Mouse (Mus musculus) right cerebral cortex, postnatal 36 days (tissue): ENCODE measurements at regions not wholly inside any gene's neighbourhood (a gene's known extent, or its start where the extent isn't known, plus 50 kb on each side); places are given as distances from the start of the nearest gene placed in this dataset.

ENCODE experiments used
- DNase-seq, 2 experiments: peaks; one replicate each; pipeline ENCODE4 v3.0.0; 2022; ENCODE audit warnings: low spot score in 2 of 2, mixed read lengths in 1 of 2

DNA sequence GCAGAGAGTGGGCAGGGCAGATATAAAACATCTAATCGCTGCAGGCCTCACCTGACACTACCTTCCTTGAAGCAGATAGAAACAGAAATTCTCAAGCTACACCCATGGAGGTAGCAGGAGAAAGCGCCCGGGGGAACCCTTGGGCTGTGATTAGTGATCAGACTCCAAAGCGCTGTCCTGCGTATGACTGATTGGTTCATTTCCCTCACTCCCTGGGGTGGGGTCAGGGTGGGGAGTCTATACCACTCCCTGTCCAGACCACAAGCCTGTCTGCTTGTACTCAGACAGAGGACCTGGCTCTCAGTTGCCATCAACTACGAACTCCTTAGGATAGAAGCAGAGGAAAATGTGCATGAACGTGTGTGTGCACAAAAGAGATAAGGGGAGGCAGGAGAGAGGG is 77.7 kb downstream of the Gm826 start:
- DNase-seq, result no peak

DNA sequence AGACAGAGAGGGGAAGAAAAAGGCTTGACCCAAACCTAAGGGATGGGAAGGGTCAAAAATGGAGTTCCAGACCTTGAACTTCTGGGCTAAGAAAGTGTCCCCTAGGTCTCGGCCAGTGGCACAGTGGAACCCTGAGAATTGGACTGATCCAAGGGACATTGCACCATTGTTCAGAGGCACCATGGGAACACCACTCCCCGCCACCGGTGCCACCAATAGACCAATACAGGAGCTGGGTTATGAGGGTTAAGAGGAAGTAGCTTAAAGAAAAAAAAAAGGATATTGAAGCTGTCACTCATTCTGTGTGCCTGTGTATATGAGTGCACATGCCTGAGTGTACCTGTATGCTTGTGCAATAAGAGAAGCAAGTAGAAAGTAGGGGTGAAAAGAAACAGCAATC is 83.7 kb downstream of the Gm826 start:
- DNase-seq, result no peak

DNA sequence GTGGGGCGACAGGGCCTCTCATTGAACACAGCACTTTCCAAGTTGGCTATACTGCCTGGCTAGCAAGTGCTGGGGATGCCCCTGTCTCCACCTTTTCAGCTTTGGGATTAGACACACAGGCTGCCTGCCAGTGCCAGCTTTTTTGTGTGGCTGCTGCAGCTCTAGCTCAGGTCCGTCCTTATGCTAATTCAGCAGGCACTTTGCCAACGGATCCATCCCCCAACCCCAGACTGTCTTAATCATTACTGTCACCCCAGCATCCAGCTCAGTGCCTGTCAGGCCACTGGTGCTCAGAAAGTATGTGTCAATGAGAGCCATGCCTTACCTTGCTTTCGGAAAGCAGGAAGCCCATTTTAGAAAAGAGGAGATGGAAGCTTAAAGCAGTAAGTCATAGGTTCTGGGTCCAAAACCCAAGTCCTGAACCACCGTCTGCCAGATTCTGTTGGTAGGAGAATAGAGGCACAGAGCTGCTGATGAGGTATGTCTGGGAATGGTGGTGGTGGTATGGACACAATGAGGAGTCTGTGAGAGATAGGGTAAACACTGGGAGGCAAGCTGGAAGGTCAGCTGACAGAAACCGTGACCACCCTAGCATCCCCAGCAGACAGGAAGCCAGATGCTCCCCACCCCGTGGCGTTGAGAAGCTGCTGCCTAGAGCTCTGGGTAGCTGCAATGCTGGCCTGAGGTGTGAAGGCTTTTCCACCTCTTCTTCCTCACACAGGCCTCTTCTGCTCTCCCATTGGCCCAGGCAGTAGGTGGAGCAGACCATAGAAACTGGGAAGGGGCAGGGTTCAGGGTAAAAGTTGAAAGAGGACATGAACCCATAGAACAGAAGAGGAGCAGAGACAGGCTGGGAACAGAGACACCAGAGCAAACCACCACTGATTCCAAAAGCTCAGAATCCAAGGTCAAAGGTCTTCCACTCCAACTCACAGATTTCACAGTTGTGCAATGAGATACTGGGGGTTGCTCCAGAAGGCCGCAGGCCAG is 84.6 kb downstream of the Gm826 start:
- DNase-seq, result no peak

DNA sequence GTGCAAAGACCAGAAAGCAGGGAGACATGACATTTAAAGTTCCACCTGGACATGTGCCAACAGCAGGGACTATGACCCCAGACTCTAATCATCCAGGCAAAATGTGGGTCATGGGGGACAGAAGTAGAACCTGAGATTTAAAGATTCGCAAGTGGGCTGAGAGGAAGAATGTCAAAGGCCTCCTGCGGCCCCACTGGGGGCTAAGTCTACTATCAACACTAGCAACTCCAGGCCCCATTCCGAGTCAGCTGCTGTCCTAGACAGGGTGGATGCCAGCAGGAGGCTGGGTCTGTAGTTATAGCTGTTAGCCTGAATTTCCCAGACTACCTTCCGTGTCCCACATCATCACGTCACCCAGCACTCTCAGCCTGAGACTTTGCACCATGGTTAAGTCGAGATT is 86.7 kb downstream of the Gm826 start:
- no peak for DNase-seq

DNA sequence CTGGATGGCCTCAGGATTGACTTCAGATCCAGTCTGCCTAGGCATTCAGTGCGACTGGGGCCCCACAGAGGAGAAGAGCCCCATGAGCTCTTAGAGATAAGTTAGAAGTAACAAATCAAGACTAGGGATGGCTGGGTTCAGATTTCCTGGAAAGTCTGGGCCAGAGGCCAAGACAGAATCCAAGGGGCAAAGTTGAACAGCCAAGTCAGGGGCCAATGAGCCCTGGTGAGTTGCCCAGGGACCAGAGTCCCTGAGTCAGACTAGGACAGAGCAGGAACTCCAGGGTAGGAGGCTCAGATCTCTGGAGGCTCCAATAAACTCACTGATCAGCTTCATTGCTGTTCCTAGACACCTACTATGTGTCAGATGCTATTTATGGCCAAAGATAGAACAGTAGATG is 87.6 kb downstream of the Gm826 start:
- DNase-seq, result no peak

DNA sequence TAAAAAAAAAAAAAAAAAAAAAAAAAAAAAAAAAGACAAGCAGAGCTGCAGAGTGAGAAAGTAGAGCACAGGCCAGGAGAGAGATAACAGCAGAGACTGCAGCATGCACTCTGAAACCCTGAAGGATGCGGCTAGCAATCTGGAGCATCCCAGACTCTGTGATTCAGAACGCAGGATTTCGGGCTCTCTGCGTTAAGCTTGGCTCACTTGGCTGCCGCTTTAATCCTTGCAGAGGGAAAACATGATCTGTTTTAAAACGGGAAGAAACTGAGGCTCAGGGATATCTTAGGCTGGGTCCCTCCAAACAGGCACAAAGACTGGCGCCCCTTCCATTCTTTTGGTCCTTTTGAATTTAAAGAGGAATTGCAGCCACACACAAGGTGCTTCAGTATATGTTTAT is 89.1 kb downstream of the Gm826 start:
- no peak for DNase-seq

DNA sequence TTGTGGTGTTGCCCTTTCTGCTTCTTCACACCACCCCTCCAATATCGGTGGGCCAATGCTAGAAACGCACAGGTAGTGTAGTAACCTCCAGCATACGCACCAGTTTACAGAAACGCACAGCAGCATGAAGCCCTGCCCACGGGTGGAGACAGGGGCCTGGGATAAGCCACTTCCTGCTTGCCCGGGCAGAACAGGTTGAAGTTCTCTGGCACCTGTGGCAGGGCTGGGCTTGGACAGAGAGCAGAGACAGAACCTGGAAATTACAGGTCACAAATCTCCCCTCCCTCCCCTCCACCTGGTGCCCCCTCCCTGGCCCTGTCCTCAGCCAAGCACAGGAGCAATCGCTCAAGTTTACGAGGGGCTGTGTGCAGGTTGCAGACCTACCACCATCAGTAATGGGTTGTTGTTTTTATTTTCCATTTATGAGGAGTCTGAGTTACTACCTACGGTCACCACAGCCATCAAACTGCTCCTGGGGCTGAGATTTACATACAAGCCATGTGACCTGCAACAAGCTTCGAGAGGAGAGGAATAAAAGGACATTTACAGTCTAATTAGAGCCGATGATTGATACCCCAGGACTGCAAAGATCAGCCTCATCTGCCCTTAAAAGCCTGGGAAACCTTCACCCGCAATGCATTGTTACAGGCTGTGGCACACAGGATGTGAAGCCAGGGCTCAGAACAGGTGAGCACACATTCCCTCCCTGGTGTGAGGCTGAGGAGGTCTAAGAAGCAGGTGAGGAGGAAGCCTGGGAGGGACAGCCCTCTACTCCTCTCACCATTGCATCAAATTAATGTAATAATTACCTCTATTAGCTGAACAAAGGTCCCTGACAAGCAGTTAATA is 93.2 kb downstream of the Gm826 start:
- DNase-seq, result no peak

DNA sequence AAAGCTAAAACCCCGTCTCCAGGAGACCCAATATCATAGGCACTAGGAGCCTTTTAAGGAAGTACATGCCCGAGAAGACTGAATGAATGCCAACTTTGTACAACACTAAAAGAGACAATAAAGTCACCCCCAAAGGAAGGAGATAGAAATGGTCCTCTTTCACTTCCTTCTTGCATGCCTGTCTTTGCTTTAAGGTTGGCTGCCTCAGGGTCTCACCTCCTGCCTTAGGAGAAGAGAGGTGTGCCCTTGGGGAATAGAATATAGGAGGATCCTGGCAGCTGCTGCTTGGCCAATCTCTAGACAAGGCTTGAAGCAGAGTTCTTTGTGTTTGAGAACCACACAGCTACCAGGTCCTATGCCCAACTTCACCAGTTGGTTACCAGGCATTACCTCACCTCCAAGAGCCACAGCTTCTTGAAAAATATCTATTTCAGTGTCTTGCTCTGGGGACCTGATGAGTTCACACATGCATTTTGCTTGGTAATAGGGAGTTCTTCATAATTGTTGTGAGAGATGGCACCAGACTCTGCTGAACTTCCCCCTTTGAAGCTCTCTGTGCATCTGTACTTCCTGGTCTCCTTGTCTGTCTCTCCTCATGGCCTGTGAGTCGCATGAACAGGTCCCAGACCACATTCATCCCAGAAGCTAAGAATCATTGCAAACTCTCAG is 96.4 kb downstream of the Gm826 start:
- DNase-seq, result no peak

DNA sequence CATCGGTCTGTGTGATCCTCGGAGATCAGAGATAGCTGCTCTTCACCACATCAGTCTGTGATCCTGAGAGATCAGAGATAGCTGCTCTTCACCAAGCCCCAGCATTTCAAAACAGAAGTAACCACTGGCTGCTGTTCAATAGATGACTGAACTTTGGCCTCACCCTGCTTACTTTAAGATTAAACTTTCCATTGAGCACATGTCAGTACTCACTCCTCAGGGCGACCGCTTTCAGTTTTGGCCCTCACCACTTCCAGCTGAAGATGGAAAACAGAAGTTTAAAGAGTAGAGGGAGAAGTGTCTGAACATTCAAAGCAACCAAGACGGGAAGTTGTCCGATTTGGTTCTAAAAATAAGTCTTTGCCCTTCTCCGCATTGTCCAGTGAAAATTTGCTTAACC is 97.2 kb downstream of the Gm826 start:
- no peak for DNase-seq

DNA sequence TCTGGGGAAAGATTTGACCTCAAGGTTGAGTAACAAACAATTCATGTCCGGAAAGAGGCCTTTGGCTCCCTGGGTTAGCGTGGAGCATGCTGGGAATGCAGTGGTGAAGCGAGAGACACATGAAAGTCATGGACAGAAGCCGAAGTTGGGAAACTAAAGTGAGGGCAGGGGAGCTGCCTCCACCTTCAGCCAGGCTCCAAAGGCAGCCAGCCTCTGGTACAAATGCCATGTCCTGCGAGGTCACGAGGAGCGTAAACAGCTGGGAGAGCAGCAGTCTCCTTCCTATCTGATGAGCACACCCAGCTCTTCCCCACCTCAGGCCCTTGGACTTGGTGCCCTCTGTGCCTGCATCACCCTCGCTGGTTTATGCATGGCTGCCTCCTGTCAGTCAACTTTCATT is 103.2 kb downstream of the Gm826 start:
- DNase-seq, result no peak

DNA sequence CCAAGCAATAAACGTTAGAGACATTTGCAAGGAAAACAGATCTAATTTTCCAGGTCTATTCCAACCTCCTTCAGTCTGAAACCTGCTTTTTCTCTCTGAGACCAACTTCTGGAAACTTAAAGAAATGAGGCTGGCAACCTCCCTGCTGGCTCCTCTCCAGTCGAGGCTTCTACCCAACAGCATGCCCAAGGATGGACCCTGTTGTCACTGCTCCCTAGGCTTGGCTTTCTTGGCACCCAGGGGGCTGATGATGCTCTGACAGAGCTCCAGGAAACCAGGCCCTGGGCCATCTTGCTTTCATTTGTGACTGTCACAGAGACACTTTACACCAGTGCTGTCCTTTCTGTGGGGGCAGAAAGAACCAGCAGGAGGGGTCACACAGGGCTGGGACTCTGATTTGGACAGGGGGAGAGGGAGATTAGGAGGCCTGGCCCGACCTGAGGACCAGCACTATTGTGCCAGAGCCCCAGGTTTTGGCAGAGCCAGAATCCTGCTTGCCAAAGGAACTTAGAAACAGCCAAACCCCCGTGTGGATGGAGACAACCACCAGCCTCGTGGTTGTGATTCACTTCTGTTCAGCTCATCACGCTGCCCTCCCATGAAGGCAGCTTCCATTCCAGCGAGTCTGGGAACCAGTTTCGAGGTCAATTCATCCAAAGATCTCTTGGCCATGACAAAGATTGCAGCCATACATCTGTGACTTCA is 105.5 kb downstream of the Gm826 start:
- no peak for DNase-seq

DNA sequence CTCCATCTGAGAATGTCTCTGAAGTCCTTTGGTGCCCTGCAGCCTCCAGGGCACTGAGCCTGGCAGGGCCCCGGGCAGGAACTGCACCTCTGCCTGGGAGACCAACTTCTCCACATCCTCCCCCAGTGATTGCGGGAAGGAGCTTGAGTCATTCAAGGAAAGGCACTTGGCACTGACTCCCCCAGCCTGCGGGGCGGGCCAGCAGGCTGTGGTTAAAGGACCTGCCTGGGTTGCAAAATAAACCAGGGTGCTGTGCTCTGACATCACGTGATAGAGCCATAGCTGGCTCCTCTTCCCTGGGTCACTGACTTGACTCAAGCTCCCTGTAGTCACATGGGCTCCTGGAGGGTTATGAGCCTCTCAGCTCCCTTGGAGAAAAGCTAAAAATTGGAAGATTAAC is 108.5 kb downstream of the Gm826 start:
- DNase-seq, result no peak

DNA sequence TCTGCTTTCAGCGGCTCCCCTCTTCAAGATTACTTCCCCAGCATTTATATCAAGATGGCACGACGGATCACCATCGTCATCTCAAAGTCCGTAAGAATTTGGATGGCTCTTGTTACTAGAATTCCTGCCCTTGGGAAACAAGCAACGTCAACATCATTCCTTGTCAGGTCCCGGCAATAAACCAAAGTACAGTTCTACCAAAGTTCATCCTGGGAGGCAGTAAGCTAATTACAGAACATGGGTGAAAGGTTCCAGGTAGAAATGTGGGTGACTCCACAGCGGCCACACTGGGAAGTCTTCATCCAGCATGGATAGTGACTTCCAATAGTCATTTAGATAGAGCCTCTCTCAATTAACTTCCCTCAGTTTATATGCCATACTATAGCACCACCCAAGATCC is 110.6 kb downstream of the Gm826 start:
- DNase-seq, result no peak

DNA sequence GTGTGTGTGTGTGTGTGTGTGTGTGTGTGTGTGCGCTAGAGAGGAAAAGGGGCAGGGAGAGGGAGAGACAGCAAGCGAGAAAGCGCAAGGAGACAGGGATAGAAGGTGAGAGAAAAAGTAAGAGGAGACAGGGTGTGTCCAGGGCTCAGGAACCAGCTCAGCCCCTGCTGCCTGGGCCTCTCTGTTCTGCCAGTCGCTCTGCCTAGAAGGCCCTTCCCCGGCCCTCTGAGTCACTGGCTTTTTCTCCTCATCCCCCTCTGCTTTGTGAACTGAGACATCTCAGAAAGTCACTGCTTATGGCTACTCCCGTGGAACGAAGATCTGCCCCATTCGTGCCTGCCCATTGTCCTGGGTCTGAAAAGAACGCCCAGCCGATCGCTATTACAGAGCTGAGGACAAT is 112.2 kb downstream of the Gm826 start:
- no peak for DNase-seq

DNA sequence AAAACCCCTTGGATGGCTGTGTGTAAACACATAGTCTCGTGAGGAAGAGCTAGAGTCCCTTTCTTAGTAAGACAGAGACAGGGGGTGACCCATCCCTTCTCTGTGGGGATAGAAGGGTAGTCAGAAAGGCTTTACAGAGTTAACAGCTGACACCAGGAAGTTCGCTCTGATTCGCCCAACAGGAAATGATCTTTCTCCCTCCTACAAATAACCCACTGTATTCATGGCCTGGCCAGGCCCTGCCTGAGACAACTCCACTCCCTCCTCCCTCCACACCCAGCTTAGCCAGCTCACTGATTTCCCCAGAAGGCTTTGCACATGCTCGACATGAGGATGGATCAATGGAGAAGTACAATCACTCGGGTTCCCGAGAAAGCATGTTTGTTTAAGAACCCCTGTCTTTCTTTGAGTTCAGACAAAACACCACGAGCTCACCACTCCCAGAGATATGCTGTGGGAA is 113.4 kb downstream of the Gm826 start:
- DNase-seq, result no peak

DNA sequence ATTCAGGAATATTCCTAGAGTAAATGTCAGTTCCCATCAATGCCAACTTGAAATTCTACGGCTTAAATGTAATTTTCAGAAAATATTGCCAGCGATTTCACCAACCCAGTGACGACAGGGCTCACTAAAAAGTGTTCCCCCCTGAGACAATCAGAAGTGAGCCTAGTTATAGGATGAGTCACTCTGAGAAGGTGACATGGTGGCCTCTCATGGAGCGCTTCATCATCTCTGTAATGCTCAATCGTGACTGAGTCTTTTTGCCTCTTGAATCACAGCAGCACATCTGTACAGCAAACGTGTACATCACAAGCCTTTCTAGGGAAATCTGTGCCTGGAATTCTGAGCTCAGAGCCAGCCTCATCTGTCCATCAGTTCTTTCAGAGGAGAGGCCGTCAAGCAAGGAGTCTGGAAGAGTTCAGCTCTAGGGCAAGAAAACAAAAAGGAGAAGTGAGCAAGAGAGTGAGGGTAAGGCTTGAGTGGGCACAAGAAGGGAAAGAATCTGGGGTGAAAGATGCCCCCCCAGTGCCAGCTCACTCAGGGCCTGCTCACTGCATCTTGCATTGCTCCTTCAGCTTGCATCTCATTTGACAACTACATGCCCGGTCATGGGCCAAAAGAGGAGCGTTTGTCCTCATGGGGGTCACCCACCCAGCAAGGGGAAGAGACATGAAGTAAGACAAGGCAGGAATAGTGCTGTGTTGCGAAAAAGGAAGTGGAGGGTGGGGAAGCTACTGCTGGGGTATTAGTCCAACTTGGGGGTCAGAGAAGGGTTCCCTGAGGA is 119.7 kb downstream of the Gm826 start:
- DNase-seq, result no peak

DNA sequence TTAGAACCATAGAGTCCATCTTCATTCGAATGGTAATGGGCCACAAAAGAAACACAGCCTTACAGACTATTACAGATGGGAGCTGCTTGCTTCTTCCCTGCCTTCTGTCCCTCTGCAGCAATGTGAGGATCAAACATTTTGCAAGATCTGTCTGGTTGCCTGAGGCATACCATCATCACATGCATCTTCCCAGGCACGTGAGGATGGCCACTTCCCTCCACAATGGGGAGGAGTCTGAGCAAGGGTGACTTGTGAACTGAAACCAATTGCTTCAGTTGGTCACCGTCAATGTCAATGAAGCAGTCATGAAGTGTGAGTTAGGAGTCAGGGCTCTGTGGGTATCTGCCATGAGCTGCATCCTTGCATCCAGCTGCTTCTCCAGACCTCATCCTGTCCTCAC is 123.5 kb downstream of the Gm826 start:
- no peak for DNase-seq

DNA sequence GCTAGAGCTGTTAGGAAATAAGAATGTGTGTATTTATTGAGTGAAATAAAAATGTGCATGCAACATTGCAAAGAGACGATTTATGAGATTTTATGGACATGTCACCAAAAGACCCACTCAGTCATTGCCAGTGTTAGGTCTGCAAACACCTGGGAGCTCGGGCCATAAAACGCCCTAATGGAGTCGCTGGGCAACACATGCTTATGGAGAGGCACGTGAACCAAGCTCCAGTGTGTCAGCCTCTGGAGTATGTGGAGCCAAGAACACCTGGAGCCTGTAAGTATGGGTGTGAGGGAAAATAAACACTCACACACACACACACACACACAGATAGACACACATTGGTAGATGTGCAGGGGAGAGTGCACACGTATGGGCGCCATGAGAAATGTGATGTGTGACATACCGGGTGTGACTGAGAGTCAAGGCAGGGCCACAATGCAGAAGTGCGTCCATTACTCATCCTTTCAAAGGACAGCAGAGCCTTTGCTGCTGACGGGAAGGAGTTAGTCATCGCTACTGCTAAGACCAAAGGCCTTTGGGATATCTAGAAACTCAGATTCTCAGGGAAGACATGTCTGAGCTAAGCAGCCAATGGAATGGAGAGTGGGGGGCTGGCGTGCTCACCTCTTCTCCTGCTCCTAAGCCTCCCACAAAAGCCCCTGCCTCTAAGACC is 124.2 kb downstream of the Gm826 start:
- no peak for DNase-seq

DNA sequence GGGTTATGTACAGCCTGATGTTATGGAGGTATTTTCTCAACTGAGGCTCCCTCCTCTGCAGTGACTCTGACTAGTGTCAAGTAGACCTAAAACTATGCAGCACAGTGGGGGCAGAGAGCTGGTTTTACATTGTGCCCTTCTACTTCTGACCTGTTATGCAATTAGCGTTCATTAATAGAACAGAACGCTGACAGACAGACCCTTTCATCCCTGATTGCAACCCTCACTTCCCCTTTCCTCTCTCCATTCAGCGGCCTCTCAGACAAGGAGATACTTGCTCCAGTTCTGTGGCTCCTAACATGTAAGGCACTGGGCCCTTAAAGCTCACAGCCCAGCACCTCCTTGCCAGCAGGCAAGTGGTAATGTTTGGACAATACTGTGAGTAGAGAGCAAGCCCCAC is 125.7 kb downstream of the Gm826 start:
- no peak for DNase-seq

DNA sequence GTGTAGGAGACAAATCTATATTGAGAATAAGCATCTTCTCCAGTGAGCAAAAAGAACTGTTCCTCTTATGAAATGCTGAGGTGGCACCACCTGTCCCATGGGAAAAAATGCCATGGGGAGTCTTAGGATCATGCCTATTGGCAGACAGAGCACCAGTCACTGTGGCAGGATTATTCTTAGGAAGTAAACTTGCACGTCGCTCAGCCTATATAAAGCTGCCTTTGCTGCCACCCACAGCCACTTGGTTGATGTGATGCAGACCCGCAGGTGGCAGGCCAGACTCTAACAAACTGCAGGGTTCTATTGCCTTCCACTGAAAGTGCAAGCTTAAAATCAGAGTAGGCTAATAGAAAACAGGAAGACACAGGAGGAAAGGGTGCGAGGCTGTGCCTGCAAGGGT is 126.7 kb downstream of the Gm826 start:
- peak; percentile 47 for DNase-seq
